Mouse (Mus musculus) ES-E14 (cell line): ENCODE data around the gene Dhx16.

Source experiments
- MAFK ChIP-seq: IDR thresholded peaks from 2 replicates; pipeline ENCODE4 v1.6.1; 2014; ENCODE audit warnings: mild to moderate bottlenecking, low read depth, low read length, inconsistent platforms; ENCODE audit not compliant: insufficient read depth
- ZNF384 ChIP-seq: IDR thresholded peaks from 2 replicates; pipeline ENCODE4 v1.6.1; 2012; ENCODE audit warnings: low read depth, low read length, inconsistent platforms

DNA sequence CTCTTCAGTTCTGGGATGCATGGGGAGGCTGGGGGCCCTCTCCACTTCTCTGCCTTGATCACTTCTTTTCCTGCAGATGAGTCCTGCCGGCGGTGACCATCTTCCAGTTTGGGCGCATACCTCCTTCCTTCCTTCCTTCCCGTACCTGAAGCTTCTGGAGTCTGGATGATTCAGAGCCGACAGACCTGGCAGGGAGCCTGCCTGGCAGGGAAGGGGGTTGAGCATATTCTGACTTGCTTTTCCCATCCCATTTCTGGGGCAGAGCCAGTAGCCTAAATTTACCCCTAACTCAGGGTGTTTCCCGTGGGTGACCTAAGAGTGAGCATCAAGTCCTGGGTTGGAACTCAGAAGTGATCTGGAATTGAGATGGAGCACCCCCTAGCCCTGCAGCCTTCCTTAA lies 4.9 kb upstream of the Dhx16 start:
- no peak for TF ChIP-seq ZNF384
- TF ChIP-seq MAFK: no peak
